Mouse (Mus musculus) left cerebral cortex, postnatal 4 days (tissue): ENCODE measurements around the gene Wfdc12. TPM values are rescaled to one million over a fixed set of nuclear protein-coding genes. Genes with fewer than 3 reads are reported as not detected.

Experiments used
- total RNA-seq, 2 experiments: library from RNA; stranded (reverse); gene quantifications; 2 replicates each; pipeline ENCODE4 v1.2.3; 2021

Wfdc12 gene
- total RNA-seq, 2 experiments from 2014 or later: not detected

Other genes with a start within 250 kb of the Wfdc12 start
- gene Ywhab, start 195.6 kb downstream of the Wfdc12 start, total RNA-seq: 100 to 1,000 TPM; 454 to 464 TPM
- 1 to 10 TPM; 2.4 to 3.1 TPM for gene Pabpc1l, start 165.2 kb downstream of the Wfdc12 start, total RNA-seq
- 10 to 100 TPM; 31.8 to 38.8 TPM for gene Stk4, start 120.3 kb downstream of the Wfdc12 start, total RNA-seq
- gene Tomm34, start 119.4 kb downstream of the Wfdc12 start, total RNA-seq: 10 to 100 TPM; 41.4 to 42.7 TPM
- 1 to 10 TPM; 8.1 to 9.0 TPM for gene Kcns1, start 19.5 kb downstream of the Wfdc12 start, total RNA-seq
- gene Wfdc5, start 7.9 kb downstream of the Wfdc12 start, total RNA-seq: not detected
- not detected for gene Wfdc15a, start 9.5 kb upstream of the Wfdc12 start, total RNA-seq
- not detected for gene Wfdc15b, start 31.1 kb upstream of the Wfdc12 start, total RNA-seq
- not detected for gene Svs2, start 47.9 kb upstream of the Wfdc12 start, total RNA-seq
- gene Svs3b, start 66.0 kb upstream of the Wfdc12 start, total RNA-seq: not detected
- not detected for gene Svs4, start 87.9 kb upstream of the Wfdc12 start, total RNA-seq
- not detected for gene Svs3a, start 98.7 kb upstream of the Wfdc12 start, total RNA-seq
- not detected for gene Svs6, start 126.1 kb upstream of the Wfdc12 start, total RNA-seq
- gene Svs5, start 142.1 kb upstream of the Wfdc12 start, total RNA-seq: not detected
- under 1 TPM in 1 of 2 experiments, not detected in 1; 0.94 TPM for gene Slpi, start 198.5 kb upstream of the Wfdc12 start, total RNA-seq
- under 1 TPM; 0.24 to 0.40 TPM for gene Rbpjl, start 212.5 kb upstream of the Wfdc12 start, total RNA-seq
- 1 to 10 TPM; 9.6 to 9.8 TPM for gene Matn4, start 214.6 kb upstream of the Wfdc12 start, total RNA-seq